In the genomic region with DNA sequence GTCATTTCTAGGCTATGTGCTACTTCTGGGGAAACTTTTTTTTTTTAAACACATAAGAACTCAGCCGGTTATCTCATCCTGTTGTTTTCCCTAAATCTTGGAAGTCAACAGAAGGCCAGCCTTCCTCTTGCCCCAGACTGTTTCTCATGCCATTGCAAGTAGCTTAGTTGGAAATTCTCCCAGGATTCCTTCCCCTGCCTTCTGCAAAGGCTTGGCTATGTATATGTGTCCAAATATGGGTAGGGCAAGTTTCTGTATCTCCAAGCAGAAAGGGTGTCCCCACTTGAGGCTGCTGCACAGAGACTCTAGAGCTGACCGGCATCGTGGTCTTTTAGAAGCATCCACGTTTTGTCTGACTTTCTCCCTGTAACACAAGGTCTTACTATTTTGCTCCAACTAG, we compare ENCODE assay signal across 21 mouse cellular contexts. TPM values are rescaled to one million over a fixed set of nuclear protein-coding genes. Genes with fewer than 3 reads are reported as not detected.
DNase-seq lines count a peak whose midpoint lies in the region; ATAC-seq and TF ChIP-seq lines count a peak whose summit lies in the region.
"Had no signal": no experiment of that assay in that cellular context is flagged by ENCODE, and none has a peak within 500 bp of the region (broad histone marks: within the 10 kb centered on the region; RNA-seq: fewer than 3 reads in every experiment).

No protein-coding gene starts in this region.

- H3K9me3 ChIP-seq in heart, postnatal 0 days (replicated peaks; ENCODE audit: control insufficient read depth, low read length) = no peaks in the 10 kb centered on the region
- no peaks in the 10 kb centered on the region for H3K9me3 ChIP-seq in lung, embryonic 15.5 days
- H3K9me3 ChIP-seq: embryonic facial prominence, embryonic 10.5 days; forebrain, embryonic 12.5 days; limb, embryonic 12.5 days; midbrain, embryonic 12.5 days; neural tube, embryonic 13.5 days had no signal

- no peak for TF ChIP-seq CTCF in cerebellum, adult 2 months (IDR thresholded peaks at IDR 0.05; ENCODE audit: borderline replicate concordance, insufficient read depth, low read depth, low read length)
- no peak for TF ChIP-seq CTCF in heart, postnatal 0 days (IDR thresholded peaks at IDR 0.05; ENCODE audit: low read depth)
- no peak for TF ChIP-seq CTCF in embryonic fibroblast, embryonic 13.5 days (IDR thresholded peaks at IDR 0.05; ENCODE audit: borderline replicate concordance, insufficient read depth, low read length)

- no peak for TF ChIP-seq EP300 in heart, postnatal 0 days (IDR thresholded peaks at IDR 0.05; ENCODE audit: low read depth)

- H3K4me3 ChIP-seq in cerebellum, adult 2 months (replicated peaks; ENCODE audit: insufficient read depth, low read depth, low read length) = no peak overlapping the region
- no peak overlapping the region for H3K4me3 ChIP-seq in heart, postnatal 0 days (ENCODE audit: low read depth, low read length)
- H3K4me3 ChIP-seq in lung, embryonic 15.5 days = no peak overlapping the region
- H3K4me3 ChIP-seq in embryonic fibroblast, embryonic 13.5 days (ENCODE audit: insufficient read depth, low read length) = no peak overlapping the region
- H3K4me3 ChIP-seq: embryonic facial prominence, embryonic 10.5 days; forebrain, embryonic 12.5 days; limb, embryonic 12.5 days; midbrain, embryonic 12.5 days; neural tube, embryonic 13.5 days had no signal

- TF ChIP-seq POLR2A in cerebellum, adult 2 months (IDR thresholded peaks at IDR 0.05; ENCODE audit: borderline replicate concordance, insufficient read depth, low read length) = no peak
- no peak for TF ChIP-seq POLR2A in embryonic fibroblast, embryonic 13.5 days (IDR thresholded peaks at IDR 0.05; ENCODE audit: low read depth, low read length)

- H3K27ac ChIP-seq in cerebellum, adult 2 months (ENCODE audit: insufficient read depth, low read length) = no peak overlapping the region
- peak overlapping the region; percentile 24; the same call in 1 of the 2 replicates for H3K27ac ChIP-seq in heart, postnatal 0 days (ENCODE audit: low read depth)
- peak overlapping the region; percentile 81 for H3K27ac ChIP-seq in lung, embryonic 15.5 days
- H3K27ac ChIP-seq in embryonic fibroblast, embryonic 13.5 days (ENCODE audit: insufficient read depth, low read length) = peak overlapping the region; percentile 63; the same call in 1 of the 2 replicates
- H3K27ac ChIP-seq: embryonic facial prominence, embryonic 10.5 days; forebrain, embryonic 12.5 days; limb, embryonic 12.5 days; liver, embryonic 14.5 days; midbrain, embryonic 12.5 days; neural tube, embryonic 13.5 days had no signal

- no peaks in the 10 kb centered on the region for H3K27me3 ChIP-seq in cerebellum, adult 2 months (ENCODE audit: control insufficient read depth, insufficient read depth, low read length)
- H3K27me3 ChIP-seq in heart, postnatal 0 days (ENCODE audit: control insufficient read depth, insufficient read depth, low read length) = no peaks in the 10 kb centered on the region
- no peaks in the 10 kb centered on the region for H3K27me3 ChIP-seq in lung, embryonic 15.5 days
- H3K27me3 ChIP-seq: limb, embryonic 12.5 days; midbrain, embryonic 12.5 days; neural tube, embryonic 13.5 days had no signal

- peak; percentile 9 for DNase-seq in cerebellum, adult 11-12 months
- DNase-seq in cerebellum, adult 2 months = no peak
- peak; percentile 19 for DNase-seq in heart, postnatal 0 days (ENCODE audit: low spot score)
- no peak for DNase-seq in heart, postnatal 4 days
- DNase-seq in lung, postnatal 25 days (ENCODE audit: low spot score) = no peak
- DNase-seq: adrenal gland, postnatal 14 days; cerebellum, adult 18-20 months; kidney, adult 9 months; kidney, postnatal 4 days; right cerebral cortex, adult 18-20 months; thymus, postnatal 4 days had no signal

- 84% methylated on average over 4 of the region's 4 CpGs for WGBS in cerebellum, adult 2 months
- WGBS in heart, postnatal 0 days = 59% methylated on average over 4 of the region's 4 CpGs
- 65% methylated on average over 4 of the region's 4 CpGs for WGBS in lung, embryonic 15.5 days

- peaks cover 7% of the 10 kb centered on the region; the same call in 1 of the 2 replicates for H3K4me1 ChIP-seq in cerebellum, adult 2 months (ENCODE audit: control insufficient read depth, insufficient read depth, low read length)
- peaks cover 5% of the 10 kb centered on the region; the same call in 1 of the 2 replicates for H3K4me1 ChIP-seq in heart, postnatal 0 days (ENCODE audit: control insufficient read depth, insufficient read depth)
- peaks cover 27% of the 10 kb centered on the region for H3K4me1 ChIP-seq in lung, embryonic 15.5 days
- H3K4me1 ChIP-seq in embryonic fibroblast, embryonic 13.5 days (ENCODE audit: control insufficient read depth, insufficient read depth, low read length) = peaks cover 3% of the 10 kb centered on the region; the same call in 1 of the 2 replicates
- H3K4me1 ChIP-seq: midbrain, embryonic 12.5 days; neural tube, embryonic 13.5 days had no signal

- no peak for ATAC-seq in heart, postnatal 0 days (ENCODE audit: insufficient read depth, low read depth)
- ATAC-seq in lung, embryonic 15.5 days (ENCODE audit: borderline replicate concordance, extremely low read depth, low FRiP score, low TSS enrichment) = peak; percentile 71
- no peak for ATAC-seq in CD4-positive, CD25-positive, alpha-beta regulatory T cell, adult 4 months
- ATAC-seq: activated CD4-positive, CD25-positive, alpha-beta regulatory T cell, adult 4 months had no signal

- H3K9ac ChIP-seq in heart, postnatal 0 days (replicated peaks; ENCODE audit: low read depth, low read length) = no peak overlapping the region
- H3K9ac ChIP-seq in lung, embryonic 15.5 days = no peak overlapping the region
- H3K9ac ChIP-seq: forebrain, embryonic 12.5 days; limb, embryonic 12.5 days; liver, embryonic 14.5 days; midbrain, embryonic 12.5 days; neural tube, embryonic 13.5 days had no signal

- peaks cover 40% of the 10 kb centered on the region for H3K36me3 ChIP-seq in heart, postnatal 0 days (replicated peaks; ENCODE audit: control insufficient read depth, insufficient read depth, low read length)
- peaks cover 35% of the 10 kb centered on the region for H3K36me3 ChIP-seq in lung, embryonic 15.5 days

- no peak overlapping the region for H3K4me2 ChIP-seq in heart, postnatal 0 days (ENCODE audit: low read depth, low read length)
- H3K4me2 ChIP-seq in lung, embryonic 15.5 days = no peak overlapping the region
- H3K4me2 ChIP-seq: forebrain, embryonic 12.5 days; limb, embryonic 12.5 days; midbrain, embryonic 12.5 days; neural tube, embryonic 13.5 days had no signal

RNA-seq across cellular contexts. Expression of a gene that starts 57.7 kb away (rescaled TPM):
- polyA plus RNA-seq in cerebellum, adult 2 months (2012; rRNA removed) = 8.3 and 9.3 TPM in 2 replicates
- total RNA-seq in heart, postnatal 0 days (2014; rRNA removed; ENCODE audit: low replicate concordance) = 4.6 and 38.9 TPM in 2 replicates
- polyA plus RNA-seq in heart, postnatal 0 days (2015; fragmentation: Nextera tagmentation; extraction: Ambion mirVana) = 6.9 and 8.0 TPM in 2 replicates
- total RNA-seq in heart, postnatal 4 days (2021) = 1 to 10 TPM; 9.3 to 9.7 TPM
- polyA plus RNA-seq in lung, embryonic 15.5 days (2015; fragmentation: Nextera tagmentation; extraction: Ambion mirVana) = 15.3 and 19.9 TPM in 2 replicates
- 23.1 and 26.2 TPM in 2 replicates for polyA plus RNA-seq in embryonic fibroblast, embryonic 13.5 days (2011; ENCODE audit: insufficient read length, low read depth, missing spikeins)
- polyA plus RNA-seq in CD4-positive, CD25-positive, alpha-beta regulatory T cell, adult 4 months (2017; shearing (Covaris generic)) = 10 to 100 TPM; 31.2 to 43.3 TPM

Comparison
In these comparisons a context has a peak if more than half of its experiments do, and no peak if none do; other contexts are left out.
1. DNase-seq: peak in cerebellum, adult 11-12 months (single experiment) and heart, postnatal 0 days (single experiment); none in cerebellum, adult 2 months (0 of 2), heart, postnatal 4 days (single experiment) and lung, postnatal 25 days (single experiment).